ENCODE assay signal across 8 mouse cellular contexts in the genomic region with DNA sequence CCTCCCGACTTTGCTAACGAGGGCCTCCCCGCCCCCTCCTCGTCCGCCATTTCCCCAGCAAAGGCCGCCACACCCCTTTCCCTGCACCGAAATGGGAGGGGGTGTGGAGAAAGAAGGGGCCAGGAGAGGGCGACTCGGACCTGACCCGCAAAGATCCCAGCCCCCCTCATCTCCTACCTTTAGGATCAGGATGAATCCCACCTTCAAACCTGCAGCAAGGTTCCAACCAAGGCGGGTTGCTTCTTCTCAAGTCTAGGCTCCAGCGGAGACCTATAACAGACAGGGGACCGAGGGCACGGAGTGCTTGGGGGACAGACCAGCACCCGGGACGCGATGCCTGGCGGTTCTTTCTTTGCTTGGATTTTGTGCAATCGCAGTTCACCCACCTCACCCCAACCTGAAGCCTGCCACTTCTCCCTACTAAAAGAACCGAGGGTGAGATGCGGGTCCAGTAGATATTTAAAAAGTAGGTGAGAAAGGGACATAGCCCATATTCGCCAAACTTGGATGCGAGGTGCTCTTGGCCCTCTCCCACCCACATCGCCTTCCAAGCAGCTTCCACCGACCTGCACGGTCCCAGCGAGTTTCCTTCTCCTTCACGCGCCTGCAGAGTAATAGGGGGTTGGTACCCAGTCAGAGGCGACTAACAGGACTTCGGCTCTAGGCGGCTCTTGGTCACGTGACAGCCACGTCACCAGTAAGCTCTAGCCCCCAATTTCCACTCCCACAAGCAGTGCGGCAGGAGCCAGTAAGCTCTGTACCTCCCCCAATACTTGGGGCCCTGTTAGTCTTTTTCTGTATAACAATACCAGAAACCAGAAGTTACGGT. TPM values are rescaled to one million over a fixed set of nuclear protein-coding genes. Genes with fewer than 3 reads are reported as not detected.
DNase-seq lines count a peak whose midpoint lies in the region; ATAC-seq and TF ChIP-seq lines count a peak whose summit lies in the region.

A gene (minus strand): TSS at position 654 of the 829 bp plus-strand sequence.

- peak; percentile 18; the same call in 1 of the 2 replicates for TF ChIP-seq CTCF in heart, postnatal 0 days (IDR thresholded peaks at IDR 0.05; ENCODE audit: low read depth)

- H3K27me3 ChIP-seq in forebrain, embryonic 13.5 days = peaks cover 12% of the 10 kb centered on the region; the same call in 1 of the 2 replicates
- no peaks in the 10 kb centered on the region for H3K27me3 ChIP-seq in heart, postnatal 0 days (ENCODE audit: control insufficient read depth, insufficient read depth, low read length)
- H3K27me3 ChIP-seq in neural tube, embryonic 14.5 days (ENCODE audit: control insufficient read depth, insufficient read depth, low read length) = no peaks in the 10 kb centered on the region

- ATAC-seq in forebrain, embryonic 13.5 days = peak; percentile 95
- peak; percentile 92 for ATAC-seq in heart, postnatal 0 days (ENCODE audit: insufficient read depth, low read depth)
- peak; percentile 96 for ATAC-seq in neural tube, embryonic 14.5 days (ENCODE audit: low read depth)

- no peaks in the 10 kb centered on the region for H3K4me1 ChIP-seq in ES-E14 (ENCODE audit: control insufficient read depth in 2 of 2, insufficient read depth in 2 of 2, low read length in 2 of 2, poor library complexity in 1 of 2)
- peaks cover 7% of the 10 kb centered on the region; the same call in 1 of the 2 replicates for H3K4me1 ChIP-seq in forebrain, embryonic 13.5 days
- no peaks in the 10 kb centered on the region for H3K4me1 ChIP-seq in heart, postnatal 0 days (ENCODE audit: control insufficient read depth, insufficient read depth)
- H3K4me1 ChIP-seq in neural tube, embryonic 14.5 days (ENCODE audit: control insufficient read depth, insufficient read depth, low read length) = no peaks in the 10 kb centered on the region

- TF ChIP-seq EP300 in heart, postnatal 0 days (IDR thresholded peaks at IDR 0.05; ENCODE audit: low read depth) = no peak

- H3K36me3 ChIP-seq in ES-E14 (ENCODE audit: control insufficient read depth, insufficient read depth, low read length, poor library complexity, severe bottlenecking) = no peaks in the 10 kb centered on the region
- H3K36me3 ChIP-seq in forebrain, embryonic 13.5 days (ENCODE audit: poor library complexity, severe bottlenecking) = no peaks in the 10 kb centered on the region
- no peaks in the 10 kb centered on the region for H3K36me3 ChIP-seq in heart, postnatal 0 days (replicated peaks; ENCODE audit: control insufficient read depth, insufficient read depth, low read length)
- H3K36me3 ChIP-seq in neural tube, embryonic 14.5 days (ENCODE audit: control insufficient read depth, insufficient read depth, low read length) = no peaks in the 10 kb centered on the region

- no peaks in the 10 kb centered on the region for H3K9me3 ChIP-seq in ES-E14 (ENCODE audit: control insufficient read depth, insufficient read depth, low read depth, low read length)
- H3K9me3 ChIP-seq in forebrain, embryonic 13.5 days (replicated peaks) = no peaks in the 10 kb centered on the region
- H3K9me3 ChIP-seq in heart, postnatal 0 days (replicated peaks; ENCODE audit: control insufficient read depth, low read length) = no peaks in the 10 kb centered on the region
- no peaks in the 10 kb centered on the region for H3K9me3 ChIP-seq in neural tube, embryonic 14.5 days (ENCODE audit: control insufficient read depth, low read length)

- peak within 1 kb of the TSS; percentile 35; the same call in 1 of the 2 replicates for H3K9ac ChIP-seq in ES-E14 (ENCODE audit: insufficient read depth, low read depth, low read length, poor library complexity, severe bottlenecking)
- peak within 1 kb of the TSS; percentile 67 for H3K9ac ChIP-seq in forebrain, embryonic 13.5 days
- H3K9ac ChIP-seq in heart, postnatal 0 days (replicated peaks; ENCODE audit: low read depth, low read length) = peak within 1 kb of the TSS; percentile 47; the same call in 1 of the 2 replicates
- H3K9ac ChIP-seq in neural tube, embryonic 14.5 days (replicated peaks; ENCODE audit: low read depth, low read length) = peak within 1 kb of the TSS; percentile 56

- H3K4me3 ChIP-seq in ES-E14 (ENCODE audit: insufficient read depth in 1 of 2, low read depth in 1 of 2, low read length in 2 of 2, poor library complexity in 1 of 2, severe bottlenecking in 1 of 2) = peak within 1 kb of the TSS; percentile 64 to 72
- H3K4me3 ChIP-seq in forebrain, embryonic 13.5 days = peak within 1 kb of the TSS; percentile 51
- peak within 1 kb of the TSS; percentile 60 for H3K4me3 ChIP-seq in heart, postnatal 0 days (ENCODE audit: low read depth, low read length)
- H3K4me3 ChIP-seq in neural tube, embryonic 14.5 days (ENCODE audit: low read depth, low read length) = peak within 1 kb of the TSS; percentile 43

- WGBS in forebrain, embryonic 13.5 days = 19% methylated on average over 33 of the region's 36 CpGs
- WGBS in heart, postnatal 0 days = 19% methylated on average over 34 of the region's 36 CpGs
- 17% methylated on average over 32 of the region's 36 CpGs for WGBS in neural tube, embryonic 14.5 days

- DNase-seq in ES-E14 (ENCODE audit: low read depth, low spot score) = peak; percentile 45
- peak; percentile 57 for DNase-seq in c-Kit-positive CD71-positive TER-119-positive erythroid progenitor cells, embryonic 14.5 days (ENCODE audit: low spot score)
- DNase-seq in heart, postnatal 0 days (ENCODE audit: low spot score) = peak; percentile 80
- peak; percentile 70 to 75 for DNase-seq in kidney, postnatal 36 days
- DNase-seq in lung, adult 18-20 months = peak; percentile 70 to 71
- peak; percentile 42 for DNase-seq in testis, postnatal 14 days (ENCODE audit: low spot score)

- peak within 1 kb of the TSS; percentile 65 for H3K4me2 ChIP-seq in forebrain, embryonic 13.5 days
- H3K4me2 ChIP-seq in heart, postnatal 0 days (ENCODE audit: low read depth, low read length) = peak within 1 kb of the TSS; percentile 84
- H3K4me2 ChIP-seq in neural tube, embryonic 14.5 days (ENCODE audit: low read depth, low read length) = peak within 1 kb of the TSS; percentile 48

- in situ Hi-C loops in ES-E14 (cut with MboI; ENCODE audit: low sequenced_read_pairs in 2 of 2, unreplicated experiment in 2 of 2) = no loop called here

- no peak within 1 kb of the TSS for H3K27ac ChIP-seq in ES-E14 (ENCODE audit: insufficient read depth, low read depth, low read length, poor library complexity, severe bottlenecking)
- peak within 1 kb of the TSS; percentile 69 for H3K27ac ChIP-seq in forebrain, embryonic 13.5 days
- peak within 1 kb of the TSS; percentile 71 for H3K27ac ChIP-seq in heart, postnatal 0 days (ENCODE audit: low read depth)
- H3K27ac ChIP-seq in neural tube, embryonic 14.5 days (ENCODE audit: low read depth, low read length) = peak within 1 kb of the TSS; percentile 74

TF ChIP-seq in ES-E14, 5 proteins besides CTCF, POLR2A, EP300 and RAD21:
- TF ChIP-seq HCFC1 (IDR thresholded peaks at IDR 0.05; ENCODE audit: borderline replicate concordance, insufficient read depth, low read length) = no peak
- no peak for TF ChIP-seq MAFK (IDR thresholded peaks at IDR 0.05; ENCODE audit: insufficient read depth, low read depth, low read length)
- no peak for TF ChIP-seq CHD2 (IDR thresholded peaks at IDR 0.05; ENCODE audit: low read depth, low read length)
- no peak for TF ChIP-seq ZNF384 (IDR thresholded peaks at IDR 0.05; ENCODE audit: low read depth, low read length)
- no peak for TF ChIP-seq ZC3H11A (IDR thresholded peaks at IDR 0.05; ENCODE audit: borderline replicate concordance, low read depth, low read length)

RNA-seq across cellular contexts. Expression of the gene that starts here (rescaled TPM):
- 4.2 and 8.0 TPM in 2 replicates for total RNA-seq in ES-E14 (2012; rRNA removed)
- 24.7 and 26.7 TPM in 2 replicates for polyA plus RNA-seq in forebrain, embryonic 13.5 days (2015; fragmentation: Nextera tagmentation; extraction: Ambion mirVana)
- total RNA-seq in heart, postnatal 0 days (2014; rRNA removed; ENCODE audit: low replicate concordance) = 7.7 and 13.7 TPM in 2 replicates
- 7.3 and 7.8 TPM in 2 replicates for polyA plus RNA-seq in heart, postnatal 0 days (2015; fragmentation: Nextera tagmentation; extraction: Ambion mirVana)
- polyA plus RNA-seq in neural tube, embryonic 14.5 days (2014; fragmentation: Nextera tagmentation; extraction: Ambion mirVana) = 36.6 and 37.0 TPM in 2 replicates
